Mouse (Mus musculus) MEL (cell line): ENCODE data around the gene Herc2. TPM values are rescaled to one million over a fixed set of nuclear protein-coding genes. Genes with fewer than 3 reads are reported as not detected.

Source experiments
- DNase-seq: peaks from one replicate; pipeline ENCODE4 v3.0.0; 2011; ENCODE audit warnings: low read depth, low spot score
- H3K27ac ChIP-seq: 2 replicates; pipeline ENCODE4 v1.5.1; 2012; ENCODE audit warnings: low read depth, mild to moderate bottlenecking, control low read depth, low read length, moderate library complexity; ENCODE audit not compliant: control insufficient read depth
- H3K27me3 ChIP-seq, 2 experiments: fragments of 150-350 bp in 1 of 2; sonication (generic) in 1 of 2; 2 replicates each; pipeline ENCODE4 v1.6.1; 2012; ENCODE audit warnings: low read length in 2 of 2, mild to moderate bottlenecking in 2 of 2, improper control_type of control experiment in 1 of 2, moderate library complexity in 1 of 2; ENCODE audit not compliant: insufficient read depth in 2 of 2, control insufficient read depth in 1 of 2
- H3K36me3 ChIP-seq, 2 experiments: 2 replicates each; pipeline ENCODE4 v1.6.1; 2012 to 2014; ENCODE audit warnings: low read length in 2 of 2, improper control_type of control experiment in 1 of 2, inconsistent platforms in 1 of 2, mild to moderate bottlenecking in 1 of 2; ENCODE audit not compliant: insufficient read depth in 2 of 2, control insufficient read depth in 1 of 2
- H3K4me1 ChIP-seq, 2 experiments: fragments of 150-350 bp in 1 of 2; sonication (generic) in 1 of 2; 2 replicates each; pipeline ENCODE4 v1.6.1; 2012; ENCODE audit warnings: low read length in 2 of 2, improper control_type of control experiment in 1 of 2, mild to moderate bottlenecking in 1 of 2; ENCODE audit not compliant: insufficient read depth in 2 of 2, control insufficient read depth in 1 of 2
- H3K4me3 ChIP-seq, 2 experiments: fragments of 150-350 bp in 1 of 2; sonication (generic) in 1 of 2; 2 replicates each; pipeline ENCODE4 v1.5.1; 2012; ENCODE audit warnings: low read depth in 2 of 2, low read length in 2 of 2, mild to moderate bottlenecking in 2 of 2, moderate library complexity in 2 of 2, control low read depth in 1 of 2, improper control_type of control experiment in 1 of 2; ENCODE audit not compliant: control insufficient read depth in 1 of 2, insufficient read depth in 1 of 2
- H3K79me2 ChIP-seq: 2 replicates; pipeline ENCODE4 v1.6.1; 2012; ENCODE audit warnings: mild to moderate bottlenecking, low read length, moderate library complexity; ENCODE audit not compliant: control insufficient read depth, poor library complexity, insufficient read depth
- H3K9ac ChIP-seq: 2 replicates; pipeline ENCODE4 v1.6.1; 2012; ENCODE audit warnings: low read depth, mild to moderate bottlenecking, control low read depth, low read length, moderate library complexity; ENCODE audit not compliant: control insufficient read depth, poor library complexity, severe bottlenecking
- H3K9me3 ChIP-seq: fragments of 150-350 bp; sonication (generic); replicated peaks from 2 replicates; pipeline ENCODE4 v1.6.1; 2012; ENCODE audit warnings: mild to moderate bottlenecking, low read length, improper control_type of control experiment, moderate library complexity; ENCODE audit not compliant: insufficient read depth
- CTCF ChIP-seq, 3 experiments: IDR thresholded peaks in 2 of 3; conservative IDR thresholded peaks in 1 of 3; 2 replicates each; pipeline ENCODE4 v1.5.1; 2011 to 2012; ENCODE audit warnings: low read length in 3 of 3, low read depth in 2 of 3, mild to moderate bottlenecking in 2 of 3, improper control_type of control experiment in 1 of 3, inconsistent platforms in 1 of 3, mixed read lengths in 1 of 3, moderate library complexity in 1 of 3; ENCODE audit not compliant: control insufficient read depth in 1 of 3, insufficient read depth in 1 of 3, poor library complexity in 1 of 3, severe bottlenecking in 1 of 3
- E2F4 ChIP-seq: IDR thresholded peaks from 2 replicates; pipeline ENCODE4 v1.6.1; 2011; ENCODE audit warnings: low read depth, low read length, improper control_type of control experiment, borderline replicate concordance
- ELF1 ChIP-seq: IDR thresholded peaks from 2 replicates; pipeline ENCODE4 v1.6.1; 2014; ENCODE audit warnings: low read depth, mild to moderate bottlenecking, inconsistent platforms, low read length, improper control_type of control experiment, moderate library complexity
- GATA1 ChIP-seq: IDR thresholded peaks from 2 replicates; pipeline ENCODE4 v1.6.1; 2011; ENCODE audit warnings: low read depth, low read length, improper control_type of control experiment
- JUND ChIP-seq: IDR thresholded peaks from 2 replicates; pipeline ENCODE4 v1.6.1; 2011; ENCODE audit warnings: low read depth, mild to moderate bottlenecking, improper control_type of control experiment, low read length
- KAT2A ChIP-seq: conservative IDR thresholded peaks from 2 replicates; pipeline ENCODE4 v1.6.1; 2012; ENCODE audit warnings: low read depth, low read length, improper control_type of control experiment, inconsistent platforms
- MAFK ChIP-seq: IDR thresholded peaks from 2 replicates; pipeline ENCODE4 v1.6.1; 2011; ENCODE audit warnings: low read depth, mild to moderate bottlenecking, low read length, improper control_type of control experiment, borderline replicate concordance
- MYB ChIP-seq: IDR thresholded peaks from 2 replicates; pipeline ENCODE4 v1.6.1; 2011; ENCODE audit warnings: mild to moderate bottlenecking, low read depth, low read length, improper control_type of control experiment
- NRF1 ChIP-seq: IDR thresholded peaks from 2 replicates; pipeline ENCODE4 v1.6.1; 2014; ENCODE audit warnings: low read depth, mild to moderate bottlenecking, inconsistent platforms, low read length, improper control_type of control experiment, moderate library complexity; ENCODE audit not compliant: poor library complexity, insufficient read depth, severe bottlenecking
- POLR2AphosphoS5 ChIP-seq: IDR thresholded peaks from 2 replicates; pipeline ENCODE4 v1.6.1; 2012; ENCODE audit warnings: low read depth, borderline replicate concordance, mild to moderate bottlenecking, inconsistent platforms, low read length, moderate library complexity, mixed read lengths
- RAD21 ChIP-seq: IDR thresholded peaks from 2 replicates; pipeline ENCODE4 v1.6.1; 2011; ENCODE audit warnings: mild to moderate bottlenecking, low read depth, low read length, improper control_type of control experiment
- SIN3A ChIP-seq: IDR thresholded peaks from 2 replicates; pipeline ENCODE4 v1.6.1; 2012; ENCODE audit warnings: low read length, improper control_type of control experiment, inconsistent platforms
- SMC3 ChIP-seq: IDR thresholded peaks from 2 replicates; pipeline ENCODE4 v1.6.1; 2011; ENCODE audit warnings: low read depth, low read length, improper control_type of control experiment
- UBTF ChIP-seq: IDR thresholded peaks from 2 replicates; pipeline ENCODE4 v1.6.1; 2012; ENCODE audit warnings: low read depth, mild to moderate bottlenecking, inconsistent platforms, low read length, improper control_type of control experiment, moderate library complexity, borderline replicate concordance; ENCODE audit not compliant: insufficient read depth
- USF1 ChIP-seq: IDR thresholded peaks from 2 replicates; pipeline ENCODE4 v1.6.1; 2014; ENCODE audit warnings: low read depth, mild to moderate bottlenecking, inconsistent platforms, low read length, improper control_type of control experiment, moderate library complexity
- ZC3H11A ChIP-seq: IDR thresholded peaks from 2 replicates; pipeline ENCODE4 v1.6.1; 2012; ENCODE audit warnings: low read depth, mild to moderate bottlenecking, inconsistent platforms, low read length, improper control_type of control experiment
- ZKSCAN1 ChIP-seq: IDR thresholded peaks from 2 replicates; pipeline ENCODE4 v1.6.1; 2012; ENCODE audit warnings: low read depth, mild to moderate bottlenecking, inconsistent platforms, low read length, improper control_type of control experiment, moderate library complexity
- polyA plus RNA-seq, 2 experiments: library from polyadenylated mRNA; stranded (reverse) in 1 of 2; unstranded in 1 of 2; fragments of >175 nt in 1 of 2; fragments of >200 nt in 1 of 2; gene quantifications; 2 replicates each; pipeline versions ENCODE4 v1.2.1 to v1.2.4; 2012; ENCODE audit warnings: low replicate concordance in 2 of 2, low read depth in 1 of 2; ENCODE audit not compliant: insufficient read length in 2 of 2, insufficient read depth in 1 of 2, missing spikeins in 1 of 2
- total RNA-seq: library from RNA; depleted of rRNA; stranded (reverse); fragments of 300-350 nt; gene quantifications from 2 replicates; pipeline ENCODE4 v1.2.3, GENCODE M21; 2012

Herc2 gene
- total and polyA plus RNA-seq, 3 experiments, result 20.7 to 389 (median 32.0) TPM

DNA sequence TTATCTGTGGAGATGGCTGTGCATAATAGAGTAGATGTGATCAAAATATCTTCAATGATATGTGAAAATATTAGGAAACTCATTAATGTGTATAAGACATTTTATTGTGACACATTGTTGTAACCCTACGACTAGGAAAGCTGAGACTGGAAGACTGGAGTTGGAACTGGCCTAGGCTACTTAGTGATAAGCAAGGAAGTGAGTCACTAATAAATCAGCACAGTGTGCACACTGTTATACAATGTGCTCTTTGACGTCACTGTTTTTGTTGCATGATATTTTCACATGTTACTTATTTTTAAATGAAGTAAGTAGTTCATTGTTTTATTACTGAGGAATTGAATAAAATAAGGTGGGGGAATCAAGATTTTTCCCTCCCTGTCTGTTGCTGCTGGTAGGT, 16.1 kb downstream of the Herc2 start:
- H3K36me3 ChIP-seq, result peaks cover 2 to 3% of the 10 kb centered on the region in 2 experiments; a peak in 3 of 4 replicates
- TF ChIP-seq POLR2AphosphoS5, result no peak
- no peak for TF ChIP-seq USF1
- TF ChIP-seq ZC3H11A, result no peak
- no peak for TF ChIP-seq SMC3
- no peak for TF ChIP-seq MAFK
- TF ChIP-seq RAD21, result no peak
- no peak for TF ChIP-seq KAT2A
- TF ChIP-seq, all 39 proteins: peak for 0
- Histone ChIP-seq H3K4me3 (no peak overlapping the region), H3K4me1 (no peaks in the 10 kb centered on the region), H3K9ac (no peak overlapping the region), H3K9me3 (no peaks in the 10 kb centered on the region), H3K27me3 (no peaks in the 10 kb centered on the region), H3K27ac (no peak overlapping the region), H3K79me2 (no peaks in the 10 kb centered on the region)
- peak; percentile 30 for DNase-seq

DNA sequence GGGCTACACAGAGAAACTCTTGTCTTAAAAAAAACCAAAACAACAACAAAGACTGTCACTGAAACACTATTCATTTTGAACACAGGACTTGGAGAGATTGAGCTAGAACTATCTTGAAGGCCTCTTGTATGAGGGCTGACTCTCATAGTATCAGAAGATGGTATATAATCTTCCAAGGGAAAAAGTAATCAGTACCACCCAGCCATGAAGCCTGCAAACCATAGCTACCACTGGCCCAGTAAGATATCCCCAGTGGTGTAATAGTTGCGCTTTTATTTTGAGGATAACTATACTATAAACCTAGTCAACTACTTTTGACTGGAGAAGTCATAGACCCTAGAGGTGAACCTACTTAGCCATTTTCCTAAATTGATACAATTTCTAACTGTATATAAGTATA, 16.6 kb downstream of the Herc2 start:
- no peak overlapping the region for H3K9ac ChIP-seq
- H3K79me2 ChIP-seq, result no peaks in the 10 kb centered on the region
- no peaks in the 10 kb centered on the region for H3K9me3 ChIP-seq
- no peak overlapping the region for H3K27ac ChIP-seq
- H3K27me3 ChIP-seq, result no peaks in the 10 kb centered on the region
- DNase-seq, result no peak
- no peaks in the 10 kb centered on the region; a peak in 1 of 4 replicates for H3K4me1 ChIP-seq
- TF ChIP-seq ELF1, result no peak
- no peak for TF ChIP-seq NRF1
- TF ChIP-seq POLR2AphosphoS5, result no peak
- TF ChIP-seq USF1, result no peak
- no peak for TF ChIP-seq CTCF (IDR thresholded peaks at IDR 0.05 in 2 of 3, conservative IDR thresholded peaks at IDR 0.05 in 1 of 3; ENCODE audit: control insufficient read depth in 1 of 3, insufficient read depth in 1 of 3, low read depth in 2 of 3, low read length in 3 of 3, poor library complexity in 1 of 3, severe bottlenecking in 1 of 3)
- TF ChIP-seq ZKSCAN1, result no peak
- no peak for TF ChIP-seq MYB
- no peak for TF ChIP-seq SIN3A
- TF ChIP-seq GATA1, result no peak
- H3K36me3 ChIP-seq, result peaks cover 2 to 3% of the 10 kb centered on the region in 2 experiments
- no peak overlapping the region for H3K4me3 ChIP-seq

DNA sequence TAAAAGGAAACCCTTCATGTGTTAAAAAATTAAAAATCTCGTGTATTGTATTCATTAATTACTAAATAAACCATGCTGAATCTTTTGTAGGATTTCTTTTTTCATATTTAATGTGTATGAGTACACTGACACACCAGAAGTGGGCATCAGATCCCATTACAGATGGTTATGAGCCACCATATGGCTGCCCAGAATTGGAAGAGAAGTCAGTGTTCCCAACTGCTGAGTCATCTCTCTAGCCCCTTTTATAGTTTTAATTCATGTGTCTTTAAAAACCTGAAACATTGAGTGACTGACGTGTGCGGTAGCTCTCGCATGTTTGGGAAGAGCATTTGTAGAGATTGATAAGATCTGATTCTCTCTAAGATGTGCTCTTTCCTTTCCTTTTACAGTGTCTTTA, 21.7 kb downstream of the Herc2 start:
- Histone ChIP-seq H3K36me3 (peaks cover 0 to 7% of the 10 kb centered on the region in 2 experiments; a peak in 3 of 4 replicates), H3K4me1 (no peaks in the 10 kb centered on the region; a peak in 1 of 4 replicates), H3K9me3 (no peaks in the 10 kb centered on the region), H3K9ac (no peak overlapping the region), H3K79me2 (no peaks in the 10 kb centered on the region), H3K27ac (no peak overlapping the region), H3K4me3 (no peak overlapping the region), H3K27me3 (no peaks in the 10 kb centered on the region)
- no peak for DNase-seq
- TF ChIP-seq JUND (no peak), E2F4 (no peak), UBTF (no peak)
